Mouse (Mus musculus) G1E (cell line): ENCODE data around the gene Ppp1r9a. TPM values are rescaled to one million over a fixed set of nuclear protein-coding genes. Genes with fewer than 3 reads are reported as not detected.

Source experiments
- ATAC-seq: 2 replicates; pipeline ENCODE4 v1.8.0; 2016; ENCODE audit warnings: mild to moderate bottlenecking; ENCODE audit not compliant: insufficient number of reproducible peaks, poor library complexity, low FRiP score, severe bottlenecking; ENCODE audit errors: extremely low read depth
- DNase-seq: peaks from one replicate; pipeline ENCODE4 v3.0.0; 2012; ENCODE audit warnings: low spot score
- H3K27me3 ChIP-seq: 2 replicates; pipeline ENCODE4 v1.6.1; 2012; ENCODE audit warnings: mild to moderate bottlenecking, low read length, inconsistent platforms; ENCODE audit not compliant: insufficient read depth
- H3K36me3 ChIP-seq: replicated peaks from 2 replicates; pipeline ENCODE3; 2012; ENCODE audit warnings: mild to moderate bottlenecking, inconsistent platforms
- H3K4me1 ChIP-seq: 2 replicates; pipeline ENCODE4 v1.6.1; 2012; ENCODE audit warnings: low read depth, low read length, inconsistent platforms, mixed read lengths; ENCODE audit not compliant: insufficient read depth
- H3K4me3 ChIP-seq: 2 replicates; pipeline ENCODE4 v1.5.1; 2012; ENCODE audit warnings: low read depth, mild to moderate bottlenecking, inconsistent platforms, low read length, moderate library complexity, mixed read lengths
- H3K9me3 ChIP-seq: replicated peaks from 2 replicates; pipeline ENCODE4 v1.6.1; 2012; ENCODE audit warnings: inconsistent platforms
- CTCF ChIP-seq: IDR thresholded peaks from 2 replicates; pipeline ENCODE4 v1.5.1; 2012; ENCODE audit warnings: low read depth, low read length, inconsistent platforms, mixed read lengths
- GATA1 ChIP-seq: IDR thresholded peaks from 2 replicates; pipeline ENCODE4 v1.6.1; 2012; ENCODE audit warnings: borderline replicate concordance, low read length, inconsistent platforms, mixed read lengths
- GATA2 ChIP-seq: IDR thresholded peaks from 2 replicates; pipeline ENCODE4 v1.6.1; 2012; ENCODE audit warnings: low read depth, low read length, inconsistent platforms, borderline replicate concordance
- POLR2AphosphoS5 ChIP-seq: IDR thresholded peaks from 2 replicates; pipeline ENCODE4 v1.6.1; 2012; ENCODE audit warnings: low read depth, low read length, inconsistent platforms; ENCODE audit not compliant: insufficient replicate concordance
- TAL1 ChIP-seq: conservative IDR thresholded peaks from 2 replicates; pipeline ENCODE4 v1.6.1; 2012; ENCODE audit warnings: low read depth, low read length, inconsistent platforms, mixed read lengths
- polyA plus RNA-seq: library from polyadenylated mRNA; stranded (reverse); fragments of >175 nt; gene quantifications from 2 replicates; pipeline ENCODE4 v1.2.3, GENCODE M21; 2012
- total RNA-seq, 2 experiments: library from RNA; stranded (forward) in 1 of 2; stranded (reverse) in 1 of 2; fragments of 200-1000 nt in 1 of 2; fragments of >200 nt in 1 of 2; fragmentation: Nextera tagmentation in 1 of 2; gene quantifications; 2 replicates each; pipeline ENCODE4 v1.2.3; 2014 to 2017

The Ppp1r9a gene
- total and polyA plus RNA-seq, 3 experiments = 0.01 to 0.33 TPM; not detected in 1

DNA sequence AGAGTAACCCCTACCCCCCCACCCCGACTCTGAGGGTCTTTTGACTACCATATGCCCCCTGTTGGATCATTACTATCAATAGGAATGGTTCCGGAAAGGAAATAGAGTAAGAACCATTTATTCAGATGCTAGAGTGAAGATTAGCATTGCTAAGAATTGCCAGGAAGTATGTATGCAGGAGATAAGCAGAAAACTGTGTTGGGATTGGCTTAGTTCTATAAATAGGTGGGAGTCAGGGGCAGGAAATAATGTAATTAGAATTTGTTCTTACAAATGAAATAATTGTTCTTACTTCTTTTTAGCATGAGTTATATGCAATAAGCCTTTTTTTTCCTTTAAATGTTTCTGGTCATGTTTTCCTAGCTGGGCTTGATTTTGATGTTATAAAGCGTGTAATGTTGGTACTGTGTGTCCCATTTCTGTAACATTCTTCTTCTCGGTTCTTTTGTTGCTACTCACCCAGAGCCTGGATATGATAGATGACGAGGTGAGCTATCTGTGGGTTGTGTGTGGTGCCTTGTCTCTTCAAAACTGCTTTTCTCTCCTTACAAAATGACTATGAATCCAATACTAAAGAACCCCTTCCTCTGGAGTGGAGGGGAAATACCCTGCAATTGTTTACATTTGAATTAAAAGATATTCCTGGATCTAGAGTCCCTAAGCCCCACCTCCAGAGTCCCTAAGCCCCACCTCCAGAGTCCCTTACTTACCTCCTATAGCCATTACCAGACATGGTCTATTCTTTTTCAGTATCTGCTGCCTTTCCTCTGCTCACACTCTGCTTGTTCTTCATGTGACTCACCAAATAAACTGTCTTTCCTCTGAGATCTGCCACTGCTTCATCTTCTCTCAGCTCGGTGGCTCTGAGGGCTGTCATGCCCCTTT is 254.1 kb downstream of the Ppp1r9a start:
- no peaks in the 10 kb centered on the region for H3K27me3 ChIP-seq
- DNase-seq = peak; percentile 39
- TF ChIP-seq GATA1 (no peak), TAL1 (peak; percentile 53; the same call in 1 of the 2 replicates)
- H3K36me3 ChIP-seq = no peaks in the 10 kb centered on the region
- H3K9me3 ChIP-seq = no peaks in the 10 kb centered on the region
- H3K4me3 ChIP-seq = no peak overlapping the region; the same call in 1 of the 2 replicates
- H3K4me1 ChIP-seq = peaks cover 38% of the 10 kb centered on the region
- ATAC-seq = peak; percentile 91

DNA sequence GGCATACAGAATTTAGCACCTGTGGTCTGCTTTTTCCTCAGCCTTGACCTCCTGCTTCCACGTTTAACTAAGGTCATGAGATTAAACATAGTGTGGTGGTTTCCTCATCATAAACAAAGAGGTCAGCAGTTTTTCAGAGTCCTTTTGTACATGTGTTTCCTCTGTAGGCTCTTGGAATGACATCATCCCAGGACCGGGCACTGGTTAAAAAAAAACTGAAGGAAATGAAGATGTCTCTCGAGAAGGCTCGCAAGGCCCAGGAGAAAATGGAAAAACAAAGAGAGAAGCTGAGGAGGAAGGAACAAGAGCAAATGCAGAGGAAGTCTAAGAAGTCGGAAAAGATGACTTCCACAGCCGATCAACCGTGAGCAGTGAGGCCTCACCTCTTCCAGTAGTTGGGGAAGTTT is 256.7 kb downstream of the Ppp1r9a start:
- no peaks in the 10 kb centered on the region for H3K27me3 ChIP-seq
- no peaks in the 10 kb centered on the region for H3K36me3 ChIP-seq
- TF ChIP-seq TAL1 (no peak), CTCF (no peak), GATA2 (no peak), POLR2AphosphoS5 (no peak), GATA1 (no peak)
- DNase-seq (no peak), ATAC-seq (no peak)
- no peaks in the 10 kb centered on the region for H3K9me3 ChIP-seq
- H3K4me3 ChIP-seq = no peak overlapping the region
- H3K4me1 ChIP-seq = peaks cover 38% of the 10 kb centered on the region

DNA sequence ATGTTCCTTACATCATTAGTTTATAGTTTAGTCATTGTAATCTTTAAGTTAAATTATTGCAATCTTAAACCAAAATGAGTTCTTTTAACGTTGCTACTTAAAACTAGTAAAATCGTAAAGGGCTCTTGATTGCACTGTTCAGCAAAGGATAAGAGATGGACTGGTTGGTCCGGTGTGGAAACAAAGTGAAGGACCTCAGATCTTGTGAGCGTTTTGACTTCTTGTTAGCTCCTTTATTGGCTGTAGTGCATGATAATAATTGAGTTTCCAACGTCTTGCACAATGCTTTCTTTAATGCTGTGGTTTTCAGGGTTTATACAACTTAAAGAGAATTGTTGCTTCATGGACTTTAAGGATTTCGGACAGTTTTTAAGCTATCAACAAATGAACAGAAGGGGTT is 259.3 kb downstream of the Ppp1r9a start:
- H3K36me3 ChIP-seq = no peaks in the 10 kb centered on the region
- no peak for DNase-seq
- no peaks in the 10 kb centered on the region for H3K27me3 ChIP-seq
- TF ChIP-seq GATA2 = no peak
- peaks cover 16% of the 10 kb centered on the region for H3K4me1 ChIP-seq
- H3K4me3 ChIP-seq = no peak overlapping the region
- ATAC-seq = no peak
- no peaks in the 10 kb centered on the region for H3K9me3 ChIP-seq

GRCm38 (mm10) chr6:5163507-5164144 is 260.9 kb downstream of the Ppp1r9a start:
- TF ChIP-seq GATA2 = no peak
- TF ChIP-seq GATA1 = no peak
- TF ChIP-seq CTCF = no peak
- TF ChIP-seq POLR2AphosphoS5 = no peak
- no peak for TF ChIP-seq TAL1
- ATAC-seq (no peak), DNase-seq (no peak)
- Histone ChIP-seq H3K4me1 (peaks cover 7% of the 10 kb centered on the region), H3K4me3 (no peak overlapping the region), H3K27me3 (peaks cover 3% of the 10 kb centered on the region; the same call in 1 of the 2 replicates), H3K9me3 (no peaks in the 10 kb centered on the region), H3K36me3 (no peaks in the 10 kb centered on the region)

DNA sequence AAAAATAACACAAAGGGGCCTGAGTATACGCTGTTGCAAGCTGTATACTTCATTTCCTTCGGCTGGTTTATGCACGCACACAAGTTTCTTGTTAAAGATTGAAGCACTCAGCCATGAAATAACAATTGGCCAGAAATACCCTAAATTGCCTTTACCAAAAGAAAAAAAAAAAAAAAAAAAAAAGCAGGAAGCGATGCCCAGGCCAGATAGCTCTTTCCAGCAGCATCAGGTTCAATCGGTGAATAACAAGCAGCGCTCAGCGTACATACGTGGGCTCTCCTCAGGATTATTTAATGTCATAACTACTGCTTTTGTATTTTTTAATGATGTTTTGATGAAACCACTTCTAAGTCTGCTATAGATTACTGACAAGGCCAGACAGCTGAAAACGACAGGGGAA is 262.1 kb downstream of the Ppp1r9a start:
- ATAC-seq = no peak
- Histone ChIP-seq H3K4me3 (no peak overlapping the region), H3K27me3 (peaks cover 5% of the 10 kb centered on the region; the same call in 1 of the 2 replicates), H3K36me3 (no peaks in the 10 kb centered on the region), H3K9me3 (no peaks in the 10 kb centered on the region), H3K4me1 (no peaks in the 10 kb centered on the region)
- DNase-seq = no peak
- TF ChIP-seq POLR2AphosphoS5 = no peak
- no peak for TF ChIP-seq TAL1
- no peak for TF ChIP-seq CTCF
- no peak for TF ChIP-seq GATA1
- no peak for TF ChIP-seq GATA2

GRCm38 (mm10) chr6:5167051-5167677 is 264.4 kb downstream of the Ppp1r9a start:
- DNase-seq (no peak), ATAC-seq (no peak)
- Histone ChIP-seq H3K36me3 (no peaks in the 10 kb centered on the region), H3K4me1 (no peaks in the 10 kb centered on the region), H3K9me3 (no peaks in the 10 kb centered on the region), H3K4me3 (no peak overlapping the region), H3K27me3 (peaks cover 13% of the 10 kb centered on the region)
- no peak for TF ChIP-seq GATA1
- no peak for TF ChIP-seq GATA2
- no peak for TF ChIP-seq TAL1
- TF ChIP-seq CTCF = no peak
- TF ChIP-seq POLR2AphosphoS5 = no peak
